Mouse (Mus musculus) layer of hippocampus, adult 8-10 months (tissue): Measurements from ENCODE around the gene Eml6. TPM values are rescaled to one million over a fixed set of nuclear protein-coding genes. Genes with fewer than 3 reads are reported as not detected.
"Not testable (repeated sequence)": the region's sequence is repeated elsewhere in the genome, so short reads cannot be mapped to it uniquely, and the experiment has no call there.

Source experiments
- DNase-seq, 2 experiments: peaks; one replicate each; pipeline ENCODE4 v3.0.0; 2022; ENCODE audit warnings: low spot score in 2 of 2
- total RNA-seq, 4 experiments: library from RNA; stranded (reverse); gene quantifications; 2 replicates each; pipeline ENCODE4 v1.2.4; 2022

The Eml6 gene
- total RNA-seq, 4 experiments from 2014 or later: 19.4 to 32.4 (median 25.4) TPM

DNA sequence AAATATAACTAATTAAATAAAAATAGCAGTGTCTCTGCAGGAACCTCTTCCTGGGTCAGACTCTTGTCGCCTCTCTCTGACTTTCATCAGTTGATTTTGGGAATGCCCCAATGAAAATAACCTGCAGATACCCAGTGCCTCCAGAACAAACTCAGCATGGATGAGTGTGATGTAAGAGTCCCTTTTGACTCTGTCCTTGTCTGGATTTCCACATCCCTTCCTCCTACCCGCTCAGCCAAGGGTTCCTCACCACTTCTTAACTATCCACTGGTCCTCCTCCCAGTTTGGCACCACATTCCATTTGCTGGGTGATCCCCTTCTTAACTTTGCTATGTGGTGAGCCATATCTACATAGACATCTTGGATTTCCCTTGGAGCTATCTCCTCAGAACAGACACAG, 235.0 kb downstream of the Eml6 start:
- no peak for DNase-seq

DNA sequence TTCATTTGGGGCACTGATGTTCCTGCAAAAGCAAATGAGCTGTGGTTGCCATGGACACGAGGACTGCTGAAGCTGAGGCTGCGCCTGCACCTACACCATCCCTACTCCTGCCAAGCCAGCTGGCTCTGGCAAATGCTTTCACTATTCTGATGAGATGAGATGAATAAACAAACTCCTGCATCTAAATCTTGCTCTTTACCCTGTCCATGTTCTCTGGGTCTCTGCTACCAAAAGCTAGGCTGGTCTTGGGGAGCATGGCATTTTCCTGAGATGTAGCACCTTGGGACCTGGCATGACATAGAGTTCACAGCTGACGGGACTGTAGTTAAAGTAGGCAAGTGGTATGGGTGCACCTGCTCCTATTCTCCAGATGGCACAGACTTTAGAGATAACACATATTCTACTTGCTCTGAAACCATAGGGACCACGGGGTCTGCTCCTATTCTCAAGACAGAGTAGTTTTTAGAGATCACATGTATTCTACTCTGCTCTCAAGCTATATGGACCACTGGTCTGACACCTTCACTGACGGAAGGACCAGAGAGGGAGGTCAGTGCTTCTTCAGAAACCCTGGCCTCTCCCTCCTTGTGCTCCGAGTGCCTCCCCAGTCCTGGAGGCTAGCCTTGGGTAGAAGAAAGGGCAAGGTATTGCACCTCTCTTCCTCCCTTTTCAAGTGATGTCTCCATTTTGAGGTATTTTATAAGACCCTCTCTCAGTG, 236.8 kb downstream of the Eml6 start:
- peak; percentile 91 to 93 for DNase-seq

DNA sequence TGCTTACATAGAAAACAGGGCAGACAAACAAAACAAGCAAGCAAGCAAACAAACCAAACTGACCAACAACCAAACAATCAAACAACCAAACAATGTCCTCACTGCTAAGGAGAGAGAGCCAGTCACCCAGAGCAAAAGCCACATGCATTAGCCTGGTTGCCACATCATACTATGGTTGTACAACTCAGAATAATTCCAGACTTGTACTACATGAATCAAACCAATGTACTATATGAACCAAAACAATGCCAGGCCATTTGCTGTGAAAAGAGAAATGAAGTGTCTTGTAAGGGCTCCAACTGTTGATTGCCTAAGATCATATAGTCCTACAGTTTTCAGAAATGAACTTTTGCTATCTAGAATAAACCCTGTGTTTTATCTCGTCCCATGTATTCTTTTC, 237.3 kb downstream of the Eml6 start:
- no peak for DNase-seq

DNA sequence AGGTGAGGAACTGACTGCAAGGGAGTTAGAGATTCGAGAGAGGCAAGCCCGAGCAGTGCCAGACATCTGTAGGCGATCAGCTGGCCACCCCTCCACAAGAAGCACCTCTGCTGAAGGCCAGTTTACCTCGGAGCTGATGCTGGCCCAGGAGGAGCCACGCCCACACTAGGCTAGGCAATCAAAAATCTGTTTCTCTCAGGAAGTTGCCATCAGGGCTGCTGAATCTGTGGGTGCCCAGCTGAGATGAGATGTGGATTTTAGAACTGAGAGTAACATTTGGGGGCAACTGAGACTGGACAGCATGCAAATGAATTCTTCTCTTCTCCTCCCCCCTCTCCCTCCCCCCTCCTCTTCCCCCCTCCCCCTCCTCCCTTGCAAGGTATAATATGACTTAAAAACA, 238.4 kb downstream of the Eml6 start:
- DNase-seq: no peak

DNA sequence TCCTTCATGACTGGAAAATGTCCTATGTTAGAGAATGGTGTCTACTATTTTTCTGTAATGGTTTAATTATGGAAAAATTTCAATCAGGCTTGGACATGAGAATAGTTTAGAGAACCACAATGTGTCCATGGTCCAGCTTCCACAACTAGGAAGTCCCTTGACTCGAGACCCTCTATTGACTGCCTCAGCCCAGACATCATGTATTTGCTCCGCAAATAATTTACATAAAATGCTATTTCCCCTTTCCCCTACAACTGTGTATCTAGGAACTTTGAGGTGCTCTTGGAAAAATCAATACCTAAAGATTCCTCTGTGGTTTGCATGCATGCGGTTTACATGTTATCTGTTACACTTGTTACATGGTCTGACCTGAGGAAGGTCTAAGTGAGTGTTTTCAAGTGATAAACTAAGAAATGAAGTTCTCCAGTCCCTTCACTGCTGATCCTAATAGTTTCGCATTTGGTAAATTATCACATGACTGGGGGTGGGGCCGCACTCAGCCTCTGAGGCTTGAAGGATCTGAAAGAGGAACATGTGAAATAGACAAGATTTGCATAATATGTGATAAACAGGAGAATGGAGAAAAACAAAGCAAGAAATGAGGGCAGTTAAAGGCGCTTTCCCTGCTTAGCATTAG, 239.1 kb downstream of the Eml6 start:
- DNase-seq: no peak

DNA sequence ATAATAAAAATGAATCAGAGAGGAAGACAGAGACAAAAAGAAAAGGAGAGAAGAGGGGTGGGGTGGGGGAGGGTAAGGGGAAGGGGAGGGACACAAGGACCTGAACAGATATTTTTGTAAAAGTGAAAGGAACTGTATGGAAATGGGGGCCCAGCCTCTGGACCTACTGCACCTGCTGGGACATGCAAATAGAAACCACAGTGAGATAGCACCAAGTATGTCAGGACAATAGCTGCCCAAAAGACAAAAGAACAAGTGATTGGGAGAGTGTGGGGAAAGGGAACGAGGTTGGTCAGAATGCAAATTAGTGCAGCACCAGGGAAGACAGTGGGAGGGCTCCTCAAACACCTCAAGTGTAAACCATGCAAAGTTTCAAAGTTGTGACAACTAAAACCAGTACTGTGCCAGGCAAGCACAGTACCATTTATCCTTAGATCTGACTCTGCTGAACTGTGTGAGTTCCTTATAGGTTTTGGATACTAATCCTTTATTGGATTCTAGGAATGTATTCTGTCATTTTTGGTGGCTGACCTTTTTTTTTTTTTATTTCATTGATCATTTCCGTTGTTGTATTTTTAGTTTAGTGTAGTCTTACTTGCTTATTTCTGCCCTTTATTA, 246.3 kb downstream of the Eml6 start:
- no peak for DNase-seq

DNA sequence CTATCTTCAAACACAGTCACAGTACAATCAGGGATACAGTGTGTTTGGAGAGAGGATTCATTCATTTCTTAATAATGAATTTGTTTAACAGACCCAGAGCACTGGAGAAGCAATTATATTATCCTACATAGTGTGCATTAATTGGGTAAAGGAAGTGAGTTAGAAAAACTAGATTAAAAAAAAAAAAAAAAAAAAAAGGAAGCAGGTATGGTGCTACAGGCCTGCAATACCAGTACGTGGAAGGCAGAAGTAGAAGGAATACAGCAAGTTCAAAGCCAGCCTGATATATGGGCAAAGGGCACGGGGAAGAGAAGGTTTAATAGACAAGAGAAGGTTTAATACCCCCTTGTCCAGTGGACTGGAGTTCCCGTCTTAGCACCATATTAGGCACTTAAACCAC, 246.9 kb downstream of the Eml6 start:
- no peak for DNase-seq

DNA sequence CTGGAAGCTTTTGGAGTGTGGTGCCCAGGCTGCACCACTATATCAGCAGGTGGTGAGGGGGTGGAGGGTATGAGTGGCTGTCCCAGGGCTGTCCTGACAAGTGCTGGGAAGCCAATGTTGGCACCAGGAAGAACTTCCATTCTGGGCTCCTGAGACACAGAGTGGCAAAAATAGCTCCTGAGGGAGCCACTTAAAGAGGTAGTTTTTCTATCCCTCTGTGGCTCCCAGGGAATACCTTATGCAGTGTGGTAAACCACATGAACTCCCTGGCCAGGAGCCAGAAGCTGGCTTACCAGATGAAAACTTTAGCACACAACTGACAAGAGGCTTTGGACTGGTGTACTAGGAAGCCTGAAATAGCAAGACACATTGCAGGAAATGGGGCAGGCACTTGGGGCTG, 247.9 kb downstream of the Eml6 start:
- DNase-seq: peak; percentile 44 to 52

DNA sequence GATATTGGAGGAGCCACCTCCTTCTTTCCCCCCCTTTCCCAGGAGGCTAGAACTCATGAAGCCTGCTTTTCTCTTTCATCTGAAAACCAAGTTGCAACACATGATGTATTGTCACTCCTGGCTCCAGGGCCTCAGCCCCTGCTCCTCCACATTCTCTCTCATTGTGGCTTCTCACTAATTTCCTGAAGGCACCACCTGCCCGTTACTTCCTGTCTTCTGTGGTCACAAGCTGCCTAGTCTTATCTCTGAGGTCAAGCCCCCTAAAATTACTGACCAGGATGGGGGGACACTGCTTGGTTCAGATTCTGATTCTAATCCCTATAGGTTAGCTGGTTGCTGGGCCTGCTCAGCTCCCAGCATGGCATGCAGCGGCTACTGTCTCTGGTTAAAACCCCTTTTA, 251.1 kb downstream of the Eml6 start:
- DNase-seq: no peak

DNA sequence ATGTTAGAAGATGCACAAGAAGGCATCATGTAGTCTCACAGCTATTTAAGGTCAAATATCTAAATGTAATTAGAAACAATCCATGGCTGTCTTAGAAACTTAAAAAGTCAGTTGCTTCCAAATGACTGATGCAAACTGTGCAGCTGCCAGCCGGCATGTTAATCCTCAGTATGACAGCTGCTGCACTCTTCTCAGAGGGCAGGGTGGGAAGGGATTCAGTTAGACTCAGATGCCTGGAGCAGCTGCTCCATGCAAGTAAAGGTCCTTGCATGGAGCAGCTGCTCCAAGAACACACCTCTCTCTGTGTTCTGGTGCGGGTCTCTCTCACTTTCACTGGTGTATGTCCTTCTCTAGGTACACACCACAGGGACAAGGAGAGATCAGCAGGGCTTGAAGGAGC, 251.5 kb downstream of the Eml6 start:
- DNase-seq: peak; percentile 40 to 52

DNA sequence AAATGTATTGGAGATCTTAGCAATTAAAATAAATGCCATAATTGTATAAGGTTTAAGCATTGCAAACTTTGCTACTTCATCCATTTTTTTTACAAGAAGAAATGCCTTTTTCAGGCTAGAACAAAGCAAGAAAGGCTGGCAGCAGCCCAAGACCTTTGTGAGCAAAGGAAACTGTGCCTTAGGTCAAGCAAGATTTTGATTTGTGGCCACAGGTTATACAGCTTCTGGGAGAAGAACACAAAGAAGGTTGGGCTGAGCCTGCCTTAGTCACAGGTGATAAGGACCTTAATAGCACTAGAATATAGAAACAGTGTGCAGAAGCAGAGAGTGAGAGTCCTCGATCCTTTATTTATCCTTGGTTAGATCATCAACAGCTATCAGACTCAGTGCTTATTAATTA, 253.6 kb downstream of the Eml6 start:
- DNase-seq: no peak

DNA sequence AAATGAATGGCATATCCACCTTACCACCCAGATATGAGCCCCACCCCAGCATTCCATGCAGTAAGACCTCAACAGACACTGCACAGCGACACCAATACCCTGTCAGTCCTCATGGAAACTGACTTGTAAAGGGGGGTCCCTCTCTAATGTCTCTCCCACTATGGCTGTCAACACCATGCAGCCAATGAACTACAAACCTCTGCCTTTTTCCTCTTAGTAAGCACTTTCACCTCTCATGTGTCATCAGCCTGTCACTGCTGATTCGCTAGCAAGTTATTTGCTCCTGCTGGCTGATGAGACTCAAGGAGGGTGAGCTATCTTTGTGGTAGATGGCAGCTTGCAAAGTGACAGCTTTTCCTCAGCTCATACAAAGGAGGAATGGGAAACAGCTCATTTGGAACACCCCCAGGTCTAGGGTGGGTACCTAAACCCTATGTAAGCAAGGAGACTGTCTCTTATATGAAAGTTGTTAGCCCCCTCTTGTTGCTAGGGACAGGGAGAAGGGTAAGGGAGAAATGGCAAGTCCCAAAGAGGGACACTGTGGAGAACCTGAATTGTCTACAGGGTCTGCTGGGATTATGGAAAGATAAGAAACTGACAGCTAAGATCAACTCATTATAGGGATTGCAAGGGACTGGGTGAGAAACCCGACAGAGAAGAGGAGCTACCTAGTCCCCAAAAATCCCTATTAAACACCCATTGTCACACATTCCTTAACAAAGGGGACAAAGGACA, 255.0 kb downstream of the Eml6 start:
- no peak for DNase-seq

DNA sequence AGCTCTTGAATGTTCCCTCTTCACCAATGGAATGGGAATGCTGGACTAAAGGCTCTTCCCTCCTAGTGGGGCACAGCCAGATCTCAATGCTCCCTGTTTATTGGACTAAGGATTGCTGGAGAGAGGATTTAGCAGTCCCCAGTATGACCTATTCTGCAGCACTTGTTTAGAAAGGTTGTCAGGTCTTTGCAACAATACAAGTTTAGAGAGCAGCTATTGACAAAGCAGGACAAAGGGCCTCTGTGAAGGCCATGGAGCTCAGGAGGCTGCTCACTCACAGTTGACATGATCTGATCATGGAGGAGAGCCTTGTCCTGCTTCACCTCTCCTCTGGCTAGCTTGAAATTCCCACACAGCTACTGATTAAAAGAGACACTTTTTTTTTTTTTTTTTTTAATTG, 257.3 kb downstream of the Eml6 start:
- no peak for DNase-seq

DNA sequence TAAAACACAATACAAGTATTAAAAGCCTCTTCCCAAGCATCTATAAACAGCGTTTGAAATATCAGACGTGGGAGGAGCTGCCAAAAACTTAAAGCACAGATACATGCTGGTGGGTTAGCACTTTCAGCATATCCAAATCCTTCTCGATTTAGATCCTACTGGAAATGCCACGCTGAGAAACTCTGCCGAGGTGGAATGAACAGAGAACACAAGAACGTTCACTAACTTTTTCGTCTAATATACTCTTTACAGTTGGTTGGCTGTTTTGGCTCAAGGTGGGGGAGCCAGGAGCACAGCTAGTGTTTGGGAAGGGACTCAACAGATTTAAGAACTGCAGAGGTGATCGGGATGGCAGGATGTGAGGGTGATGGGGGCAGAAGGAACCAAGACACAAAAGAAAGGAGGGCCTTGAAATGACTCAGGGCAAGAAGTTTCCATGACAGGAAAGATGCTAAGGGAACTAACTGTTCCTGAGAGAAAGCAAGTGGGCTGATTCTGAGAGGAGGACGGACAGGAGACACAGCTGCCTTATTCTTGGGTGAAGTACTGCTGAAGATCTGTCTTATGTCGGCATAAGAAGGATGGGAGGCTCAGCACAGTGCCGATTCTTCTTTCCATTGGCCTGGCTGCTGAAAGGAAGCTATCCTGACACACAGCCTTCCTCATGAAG, 259.4 kb downstream of the Eml6 start:
- no peak for DNase-seq

DNA sequence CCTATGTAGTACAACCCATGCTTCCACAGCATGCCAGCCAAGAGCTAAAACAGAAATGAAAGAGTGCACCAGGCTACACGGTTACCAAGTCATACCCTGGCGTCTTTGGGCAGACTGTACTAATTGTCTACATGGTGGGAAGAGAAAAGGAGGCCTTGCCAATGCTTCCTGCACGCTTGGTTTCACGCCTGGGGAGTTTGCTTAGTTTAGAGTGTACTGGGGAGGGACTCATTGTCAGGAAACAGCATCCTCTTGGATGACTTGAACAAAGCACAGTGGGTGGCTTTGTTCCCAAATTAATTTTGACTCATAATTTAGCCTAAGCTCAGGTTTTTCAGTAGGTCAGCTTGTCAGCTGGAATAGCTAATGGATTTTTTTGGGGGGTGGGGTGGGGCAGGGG, 260.8 kb downstream of the Eml6 start:
- no peak for DNase-seq

DNA sequence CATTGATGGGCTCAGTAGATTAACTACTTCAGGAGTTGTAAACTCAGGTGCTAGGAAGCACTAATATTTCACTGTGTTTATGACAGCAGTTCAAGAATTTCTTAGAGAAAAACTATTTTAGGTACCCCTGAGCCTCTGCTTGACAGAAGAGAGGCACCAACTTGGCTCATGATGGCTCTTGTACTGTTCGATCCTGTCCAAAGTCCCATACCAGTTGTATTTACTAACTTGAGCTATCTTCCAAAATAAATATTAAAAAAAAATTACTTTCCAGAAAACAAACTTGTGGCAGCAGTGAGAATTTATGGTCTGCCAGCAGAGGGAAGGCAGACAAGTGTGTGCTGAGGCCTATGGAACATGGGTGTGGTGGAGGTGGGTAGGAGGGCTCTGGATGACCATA, 263.1 kb downstream of the Eml6 start:
- DNase-seq: no peak

DNA sequence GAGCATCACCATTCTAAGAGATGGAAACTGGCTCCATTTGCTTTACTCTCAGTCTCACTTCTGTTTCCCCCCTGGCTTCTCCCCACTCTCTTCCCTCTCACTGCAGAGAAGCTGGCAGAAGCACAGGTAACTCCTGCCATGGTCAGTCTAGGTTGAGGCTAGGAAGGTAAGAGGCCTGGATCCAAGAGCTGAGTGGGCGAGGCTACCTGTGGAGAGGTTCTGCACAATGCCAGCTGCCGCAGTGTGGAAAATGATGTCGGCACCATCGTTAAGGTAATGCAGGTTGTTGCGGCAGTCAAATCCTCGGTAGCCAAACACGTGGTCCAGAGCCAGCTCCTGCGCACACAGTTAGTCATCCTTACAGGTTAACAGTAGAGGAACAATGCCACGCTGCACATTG, 264.4 kb downstream of the Eml6 start:
- DNase-seq: no peak

DNA sequence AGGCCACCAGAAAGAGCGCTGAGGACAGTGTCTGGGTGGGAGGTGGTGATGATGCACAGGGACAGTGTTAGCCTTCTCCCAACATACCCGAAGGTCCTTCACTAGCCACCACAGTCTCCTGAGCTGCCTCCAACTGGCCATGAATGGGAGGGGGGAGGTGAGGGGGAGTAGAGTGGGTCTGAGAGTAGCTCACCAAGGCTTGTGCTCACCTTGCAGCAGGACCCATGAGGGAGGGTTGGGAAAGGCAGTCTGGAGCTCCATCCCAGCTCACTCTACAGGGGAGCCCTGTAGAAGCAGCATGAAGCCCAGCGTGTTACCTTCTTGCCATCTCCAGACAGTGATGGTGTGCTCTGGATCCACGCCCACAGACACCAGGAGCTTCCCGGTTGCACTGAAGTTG, 267.2 kb downstream of the Eml6 start:
- DNase-seq: no peak

DNA sequence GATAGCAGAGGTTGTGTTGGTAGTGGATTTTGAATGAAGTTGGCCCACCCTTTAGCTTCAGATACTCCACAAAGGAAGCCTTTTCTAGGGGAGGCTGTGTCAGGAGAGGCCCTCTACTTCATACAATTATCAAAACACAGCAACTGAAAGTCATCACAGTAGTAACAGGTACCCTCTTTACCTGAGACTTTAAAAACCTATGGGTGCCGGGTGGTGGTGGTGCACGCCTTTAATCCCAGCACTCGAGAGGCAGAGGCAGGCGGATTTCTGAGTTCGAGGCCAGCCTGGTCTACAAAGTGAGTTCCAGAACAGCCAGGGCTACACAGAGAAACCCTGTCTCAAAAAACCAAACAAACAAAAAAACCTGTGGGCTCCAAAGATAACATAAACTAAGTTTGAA, 269.8 kb downstream of the Eml6 start:
- DNase-seq: not testable (repeated sequence)

DNA sequence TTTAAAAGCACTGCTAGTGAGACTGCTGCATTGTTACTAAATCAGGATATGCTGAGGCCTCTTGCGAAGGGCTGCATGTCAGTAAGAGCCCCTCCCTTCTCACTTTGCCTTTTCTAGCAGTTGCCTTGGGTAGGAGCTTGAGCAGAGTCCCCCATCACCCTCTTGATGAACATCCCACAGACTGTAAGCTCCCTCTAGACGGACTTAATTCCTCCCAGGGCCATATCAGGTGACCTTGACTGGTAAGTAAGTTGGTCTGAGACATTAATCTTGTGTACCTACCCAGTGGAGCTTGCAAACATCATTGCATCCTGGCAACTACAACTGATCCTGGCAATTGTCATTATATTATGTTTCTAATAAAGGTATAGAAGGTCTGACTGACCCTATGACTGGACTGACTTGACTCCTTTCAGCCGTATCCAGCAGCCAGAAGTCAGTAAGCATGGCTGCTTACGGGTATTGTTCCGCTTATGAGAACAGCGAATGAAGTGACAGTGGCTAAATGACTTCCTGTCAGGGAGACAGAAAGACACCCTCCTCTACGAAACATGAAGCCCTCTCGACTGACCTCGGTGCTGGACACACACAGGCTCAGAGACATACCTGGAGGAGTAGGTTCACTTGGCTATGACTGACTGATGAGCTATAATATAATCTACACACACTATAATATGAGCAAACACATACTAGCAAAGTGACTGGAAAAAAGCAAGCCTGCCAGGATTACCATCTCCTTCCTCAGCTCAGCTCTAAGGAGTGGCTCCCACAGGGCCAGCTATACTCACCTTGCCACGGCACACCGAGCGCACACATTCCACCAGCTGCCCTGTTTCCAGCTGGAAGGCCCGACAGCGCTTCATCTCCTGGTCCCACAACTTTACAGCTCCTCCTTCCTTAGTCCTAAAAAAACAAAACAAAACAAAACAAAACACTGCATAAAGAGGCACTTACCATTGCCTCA, 273.9 kb downstream of the Eml6 start:
- no peak for DNase-seq

DNA sequence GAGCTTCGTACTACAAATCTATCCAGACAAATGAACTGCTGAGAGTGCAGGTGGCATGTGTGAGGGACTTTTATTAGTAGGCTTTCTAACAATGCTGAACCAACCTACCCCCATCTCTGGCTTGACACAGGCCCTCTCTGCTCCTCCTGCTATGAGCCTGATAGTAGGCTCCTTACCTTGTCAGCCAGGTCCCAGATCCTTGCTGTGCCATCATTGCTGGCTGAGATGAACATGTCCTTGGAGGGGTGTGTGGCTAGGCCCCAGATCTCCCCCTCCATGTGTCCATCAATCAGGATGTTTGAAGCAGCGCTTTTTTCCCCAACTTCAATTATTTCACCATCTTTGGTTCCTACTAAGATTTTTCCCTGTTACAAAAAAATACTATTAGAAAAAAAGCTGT, 274.8 kb downstream of the Eml6 start:
- no peak for DNase-seq
